Mouse (Mus musculus): Measurements from ENCODE around the gene Ano4.
"Not testable (repeated sequence)": the region's sequence is repeated elsewhere in the genome, so short reads cannot be mapped to it uniquely, and the experiment has no call there.

Ano4 gene

DNA sequence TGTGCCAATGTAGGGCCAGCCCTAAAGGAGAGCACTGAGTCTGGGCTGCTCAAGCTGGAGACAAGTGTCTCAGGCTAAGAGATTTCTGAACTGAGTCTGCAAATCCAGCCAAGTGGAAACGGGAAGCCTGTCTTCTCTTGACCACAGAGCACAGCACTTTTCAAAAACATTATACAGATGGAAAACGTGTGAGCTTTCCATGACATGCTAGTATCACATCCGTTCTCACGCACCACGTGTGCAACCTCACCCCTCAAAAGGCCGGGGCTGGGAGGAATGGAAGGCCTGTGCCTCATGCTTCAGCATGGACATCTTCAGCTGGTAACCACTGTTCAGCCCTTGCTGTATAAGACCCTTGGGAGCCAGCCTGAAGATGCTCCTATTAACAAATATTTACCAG, 230.2 kb downstream of the Ano4 start:
- DNase-seq, result no peak

- DNase-seq, result no peak
Measured at GRCm38 (mm10) chr10:89111466-89111865, 233.1 kb downstream of the Ano4 start.

- DNase-seq, result no peak
Measured at GRCm38 (mm10) chr10:89110917-89111316, 233.6 kb downstream of the Ano4 start.

DNA sequence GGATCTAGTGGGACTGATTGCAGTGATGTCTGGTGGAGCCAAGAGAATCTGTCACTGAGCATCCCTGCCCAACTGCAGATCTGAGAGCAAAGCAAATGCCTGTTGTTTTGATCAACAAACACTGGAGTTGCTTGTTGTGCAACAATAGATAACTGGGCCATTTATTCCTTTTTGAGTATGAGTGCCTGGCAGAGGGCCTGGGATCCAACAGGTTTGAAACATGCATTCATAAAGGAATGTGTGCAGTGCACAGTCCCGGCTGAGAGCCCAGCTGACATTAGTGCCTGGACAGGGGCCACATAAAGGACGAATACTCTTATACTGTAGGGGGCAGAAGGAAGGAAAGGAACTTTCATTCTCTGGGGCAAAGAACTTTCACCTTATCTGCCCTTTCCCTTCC, 241.0 kb downstream of the Ano4 start:
- peak; percentile 14 for DNase-seq

- DNase-seq, result no peak
Measured at GRCm38 (mm10) chr10:89102025-89102424, 242.5 kb downstream of the Ano4 start.

GRCm38 (mm10) chr10:89098183-89098582, 246.4 kb downstream of the Ano4 start:
- DNase-seq, result no peak

- no peak for DNase-seq
Measured at GRCm38 (mm10) chr10:89092350-89093040, 252.1 kb downstream of the Ano4 start.

GRCm38 (mm10) chr10:89077447-89077846, 267.1 kb downstream of the Ano4 start:
- DNase-seq, result peak; percentile 22

GRCm38 (mm10) chr10:89055891-89056290, 288.7 kb downstream of the Ano4 start:
- DNase-seq, result peak; percentile 7

DNA sequence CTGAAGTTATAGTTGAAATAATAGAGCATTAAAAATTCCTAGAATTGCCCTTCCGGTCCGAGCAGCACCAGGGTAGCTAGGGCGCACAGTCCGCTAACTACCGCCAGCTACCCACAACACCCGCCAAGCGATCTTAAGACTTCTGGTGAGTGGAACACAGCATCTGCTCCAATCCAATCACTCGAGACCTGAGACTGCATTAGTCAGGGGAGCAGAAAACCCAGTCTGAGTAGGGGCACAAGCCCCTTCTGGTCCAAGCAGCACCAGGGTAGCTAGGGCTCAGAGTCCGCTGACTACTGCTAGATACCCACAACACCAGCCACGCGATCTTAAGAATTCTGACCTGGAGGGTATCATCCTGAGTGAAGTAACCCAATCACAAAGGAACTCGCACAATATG, 299.6 kb downstream of the Ano4 start:
- DNase-seq, result not testable (repeated sequence)

GRCm38 (mm10) chr10:89044166-89044565, 300.4 kb downstream of the Ano4 start:
- no peak for DNase-seq

DNA sequence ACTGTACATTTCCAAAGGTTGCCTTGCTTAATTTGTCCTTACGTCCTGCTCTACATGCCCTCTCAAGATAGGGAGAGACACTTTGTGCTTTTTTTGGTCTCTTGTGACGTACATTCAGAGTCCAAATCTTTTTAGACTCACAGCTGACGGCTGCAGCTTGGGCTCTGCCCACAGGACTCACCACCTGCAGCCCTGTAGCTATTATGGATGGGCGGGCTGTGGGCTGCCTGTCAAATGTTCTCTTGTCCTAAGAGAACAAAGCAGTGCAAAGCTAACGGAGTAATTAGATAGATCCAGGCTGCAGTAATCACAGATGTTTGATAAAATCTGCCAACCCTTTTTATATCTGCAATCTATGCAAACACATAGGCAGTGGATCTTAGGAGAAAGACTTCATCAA, 325.6 kb downstream of the Ano4 start:
- DNase-seq, result peak; percentile 15

GRCm38 (mm10) chr10:89008303-89008702, 336.3 kb downstream of the Ano4 start:
- DNase-seq, result no peak

- DNase-seq, result peak; percentile 34
Measured at GRCm38 (mm10) chr10:89004518-89004917, 340.0 kb downstream of the Ano4 start.

DNA sequence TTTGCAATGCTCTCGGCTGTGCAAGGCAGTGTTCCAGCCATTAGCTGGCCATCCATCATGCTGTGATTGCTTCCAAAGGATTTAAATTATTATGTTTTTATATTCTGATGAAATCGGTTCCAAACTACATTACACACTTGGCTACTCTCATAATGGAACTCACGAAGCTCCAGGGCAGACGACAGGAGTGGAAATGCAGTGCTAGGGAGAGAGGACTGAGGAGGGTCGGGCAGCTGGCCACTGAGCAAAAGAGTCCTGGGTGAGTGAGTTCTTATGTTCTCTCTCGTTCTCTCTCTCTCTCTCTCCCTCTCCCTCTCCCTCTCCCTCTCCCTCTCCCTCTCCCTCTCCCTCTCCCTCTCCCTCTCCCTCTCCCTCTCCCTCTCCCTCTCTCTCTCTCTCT, 357.6 kb downstream of the Ano4 start:
- no peak for DNase-seq

DNA sequence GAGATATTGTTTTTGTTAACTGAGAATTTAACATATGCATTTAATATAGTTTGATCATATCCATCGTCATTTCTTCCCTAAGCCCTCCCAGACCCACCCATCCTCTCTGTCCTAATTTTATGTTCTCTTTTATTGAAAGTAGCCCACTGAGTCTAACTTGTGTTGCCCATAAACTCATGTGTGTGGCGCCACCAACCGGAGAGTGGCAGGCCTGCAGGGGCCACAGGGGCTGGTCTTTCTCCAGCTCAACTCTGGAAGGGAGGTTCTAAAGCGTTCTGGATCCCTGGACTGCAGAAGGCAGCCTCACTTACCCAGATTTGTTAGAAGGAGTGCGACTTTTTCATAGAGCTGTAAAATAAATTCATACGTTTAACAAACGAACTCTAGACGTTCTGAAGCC, 361.1 kb downstream of the Ano4 start:
- DNase-seq, result peak; percentile 12

- DNase-seq, result no peak
Measured at GRCm38 (mm10) chr10:88979451-88979850, 365.1 kb downstream of the Ano4 start.

GRCm38 (mm10) chr10:88978932-88979331, 365.6 kb downstream of the Ano4 start:
- DNase-seq, result no peak

DNA sequence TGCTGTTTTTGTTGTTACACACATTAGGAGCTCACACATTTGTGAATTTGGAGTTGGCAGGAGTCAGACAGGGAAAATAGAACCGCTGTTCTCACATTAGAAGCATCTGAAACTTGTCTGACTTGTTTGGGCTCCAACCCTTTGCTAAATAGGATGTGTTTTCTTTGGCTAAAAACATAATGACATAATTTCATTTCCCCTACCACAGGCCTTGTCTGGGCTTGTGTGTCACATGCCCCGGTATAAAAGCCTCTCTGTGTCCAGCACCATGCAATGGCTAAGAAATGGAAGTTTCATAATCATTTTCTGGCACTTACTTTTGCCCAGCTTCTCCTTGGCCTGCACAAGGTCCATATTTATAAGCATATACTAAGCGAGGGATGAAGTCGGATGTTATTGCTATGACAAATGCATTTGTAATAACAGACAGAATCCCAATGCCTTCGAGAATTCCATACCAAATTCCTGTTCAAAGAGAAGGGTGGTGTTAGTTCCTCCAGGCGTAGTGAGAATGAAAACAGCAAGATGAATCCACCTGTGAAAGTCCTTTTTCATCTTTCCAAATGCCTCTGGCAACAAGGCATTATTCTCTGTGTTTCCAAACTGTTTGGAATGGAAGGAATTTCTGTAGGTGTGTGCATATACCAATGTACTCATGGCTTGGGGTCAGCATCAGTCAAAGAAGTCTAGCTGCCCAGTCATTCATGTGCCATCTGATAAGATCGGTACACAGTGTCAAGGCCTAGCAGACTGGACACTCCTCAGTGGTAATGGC, 373.4 kb downstream of the Ano4 start:
- no peak for DNase-seq

- no peak for DNase-seq
Measured at GRCm38 (mm10) chr10:88968586-88968985, 376.0 kb downstream of the Ano4 start.

DNA sequence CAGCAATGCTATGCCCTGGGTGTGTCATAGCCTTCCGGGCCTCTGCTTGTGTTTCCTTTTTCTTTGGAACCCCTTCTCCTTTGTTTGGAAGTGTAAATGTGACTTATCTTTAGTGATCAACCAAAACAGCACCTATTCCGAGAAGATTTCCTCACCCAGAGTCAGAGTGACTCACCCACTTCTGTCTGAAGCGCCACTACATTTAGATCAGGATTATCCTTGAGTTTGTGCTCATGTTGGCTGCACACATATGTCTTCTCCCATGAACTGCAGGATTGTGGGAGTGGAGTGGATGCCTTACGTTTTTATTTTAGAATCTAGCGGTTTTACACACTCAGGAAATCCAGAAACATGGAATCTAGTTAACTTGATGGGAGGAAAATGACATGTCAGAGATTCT, 383.8 kb downstream of the Ano4 start:
- peak; percentile 14 for DNase-seq

DNA sequence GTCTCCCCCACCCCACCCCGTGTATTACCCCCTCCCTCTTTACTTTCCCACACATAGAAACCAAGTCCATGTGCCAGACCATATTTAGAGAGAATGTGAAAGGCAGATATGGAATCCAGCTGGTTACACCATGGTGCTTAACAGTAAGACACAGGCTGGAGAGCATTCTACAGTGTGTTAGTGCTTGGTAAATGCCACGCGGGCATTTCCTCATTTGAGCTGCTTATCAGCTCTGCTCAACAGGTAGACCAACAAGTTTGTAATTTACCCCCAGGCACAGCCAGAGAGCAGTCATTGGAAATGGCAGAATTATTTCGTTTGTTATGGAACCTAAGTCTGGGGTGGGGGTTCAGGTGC, 394.3 kb downstream of the Ano4 start:
- no peak for DNase-seq

- no peak for DNase-seq
Measured at GRCm38 (mm10) chr10:88949649-88950296, 394.8 kb downstream of the Ano4 start.
